Mouse (Mus musculus): ENCODE measurements around the gene Prrx2. TPM values are rescaled to one million over a fixed set of nuclear protein-coding genes. Genes with fewer than 3 reads are reported as not detected.

Gene Prrx2
- polyA plus RNA-seq, 1 experiment from 2014 or later = 73.9 TPM

DNA sequence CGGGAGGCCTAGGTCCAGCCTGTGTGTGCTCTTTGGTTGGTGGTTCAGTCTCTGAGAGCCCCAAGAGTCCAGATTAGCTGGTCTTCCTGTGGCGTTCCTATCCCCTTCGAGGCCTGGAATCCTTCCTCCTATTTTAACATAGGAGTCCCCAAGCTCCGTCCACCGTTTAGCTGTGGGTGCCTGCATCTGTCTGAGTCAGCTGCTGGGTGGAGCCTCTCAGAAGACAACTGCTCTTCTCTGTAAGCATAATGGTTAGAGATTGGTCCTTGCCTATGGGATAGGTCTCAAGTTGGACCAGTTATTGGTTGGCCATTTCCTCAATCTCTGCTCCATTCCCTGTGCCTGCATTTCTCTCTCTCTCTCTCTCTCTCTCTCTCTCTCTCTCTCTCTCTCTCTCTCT lies 25.0 kb downstream of the Prrx2 start:
- Histone ChIP-seq H3K4me1 (peaks cover 85% of the 10 kb centered on the region), H3K27ac (peak overlapping the region; percentile 60; the same call in 1 of the 2 replicates), H3K9me3 (no peaks in the 10 kb centered on the region), H3K4me3 (no peak overlapping the region), H3K27me3 (ENCODE audit: insufficient read depth, poor library complexity, severe bottlenecking) (peaks cover 2% of the 10 kb centered on the region; the same call in 1 of the 2 replicates), H3K36me3 (0 out of 2 replicates have a peak, but pooled peaks cover 1% of the 10 kb centered on the region)
- 67% methylated on average over 5 of the region's 5 CpGs for WGBS
- no peak for DNase-seq (ENCODE audit: low spot score)

DNA sequence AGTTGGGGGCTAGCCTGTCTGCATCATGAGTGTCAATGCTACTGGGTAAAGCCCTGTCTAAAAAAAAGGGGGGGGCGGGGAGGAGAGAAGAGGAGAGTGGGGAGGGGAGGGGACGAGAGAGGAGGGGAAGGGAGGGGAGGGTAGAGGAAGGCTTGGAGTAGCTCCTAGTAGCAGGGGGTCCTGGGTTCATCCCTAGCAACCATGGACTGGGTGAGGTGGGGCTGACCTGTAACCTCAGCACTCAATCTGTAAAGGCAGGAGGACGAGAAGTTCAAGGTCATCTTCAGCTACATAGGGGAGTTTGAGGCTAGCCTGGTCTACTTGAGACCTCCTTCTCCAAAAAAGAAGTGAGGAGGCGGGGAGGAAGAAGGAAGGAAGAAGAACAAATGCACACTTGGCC lies 27.3 kb downstream of the Prrx2 start:
- Histone ChIP-seq H3K4me3 (no peak overlapping the region), H3K4me1 (peaks cover 77% of the 10 kb centered on the region), H3K27ac (peak overlapping the region; percentile 88; the same call in 1 of the 2 replicates), H3K9me3 (no peaks in the 10 kb centered on the region), H3K36me3 (no peaks in the 10 kb centered on the region; the same call in 1 of the 2 replicates), H3K27me3 (ENCODE audit: insufficient read depth, poor library complexity, severe bottlenecking) (peaks cover 4% of the 10 kb centered on the region; the same call in 1 of the 2 replicates)
- no peak for DNase-seq (ENCODE audit: low spot score)
- WGBS = 60% methylated on average over 4 of the region's 4 CpGs

DNA sequence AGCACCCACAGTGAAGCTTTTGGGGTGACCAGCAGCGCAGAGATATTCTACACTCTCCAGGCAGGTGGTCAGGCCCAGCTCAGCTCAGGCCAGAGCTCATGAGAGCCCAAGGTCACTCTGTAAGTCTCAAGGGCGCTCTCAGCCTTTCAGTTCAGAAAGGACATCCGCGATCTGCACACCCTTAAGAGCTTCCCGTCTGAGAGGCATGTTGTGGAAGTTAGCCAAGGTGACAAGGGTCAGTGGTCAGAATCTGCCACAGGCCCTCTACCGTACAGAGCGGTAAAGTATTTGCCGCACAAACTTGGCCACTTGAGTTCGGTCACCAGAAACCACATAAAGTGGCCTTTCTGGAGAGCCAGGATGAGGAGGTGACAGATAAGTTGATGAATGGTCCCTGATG lies 28.8 kb downstream of the Prrx2 start:
- H3K4me1 ChIP-seq = peaks cover 64% of the 10 kb centered on the region
- DNase-seq (ENCODE audit: low spot score) = peak; percentile 83
- WGBS = 37% methylated on average over 9 of the region's 9 CpGs
- peaks cover 4% of the 10 kb centered on the region; the same call in 1 of the 2 replicates for H3K27me3 ChIP-seq (ENCODE audit: insufficient read depth, poor library complexity, severe bottlenecking)
- no peak overlapping the region for H3K4me3 ChIP-seq
- H3K27ac ChIP-seq = peak overlapping the region; percentile 88
- no peaks in the 10 kb centered on the region for H3K9me3 ChIP-seq
- peaks cover 4% of the 10 kb centered on the region for H3K36me3 ChIP-seq

DNA sequence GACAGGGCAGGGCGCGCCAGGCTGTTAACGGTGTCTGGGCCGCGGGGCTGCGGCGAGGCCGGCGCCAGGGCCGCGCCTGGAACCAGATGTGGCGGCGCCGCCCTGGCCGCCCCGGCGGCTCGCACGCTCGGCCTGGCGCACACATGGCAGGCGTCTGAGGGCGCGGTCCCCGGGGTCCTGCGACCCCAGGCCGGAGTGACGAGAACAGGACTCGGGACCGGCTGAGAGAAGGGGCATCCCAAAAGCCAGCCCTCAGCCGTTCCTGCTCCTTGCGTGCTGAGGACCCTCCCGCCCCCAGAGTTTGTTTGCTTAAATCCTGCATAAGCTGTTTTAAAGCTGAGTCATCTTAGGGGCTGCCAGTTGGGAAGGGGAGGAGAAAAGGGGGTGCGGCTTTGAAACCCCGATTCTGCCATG lies 30.2 kb downstream of the Prrx2 start:
- Histone ChIP-seq H3K4me1 (peaks cover 64% of the 10 kb centered on the region), H3K27ac (peak overlapping the region; percentile 88), H3K9me3 (no peaks in the 10 kb centered on the region), H3K36me3 (peaks cover 13% of the 10 kb centered on the region), H3K27me3 (ENCODE audit: insufficient read depth, poor library complexity, severe bottlenecking) (peaks cover 4% of the 10 kb centered on the region; the same call in 1 of the 2 replicates), H3K4me3 (peak overlapping the region; percentile 43)
- 4% methylated on average over 35 of the region's 35 CpGs for WGBS
- no peak for DNase-seq (ENCODE audit: low spot score)

DNA sequence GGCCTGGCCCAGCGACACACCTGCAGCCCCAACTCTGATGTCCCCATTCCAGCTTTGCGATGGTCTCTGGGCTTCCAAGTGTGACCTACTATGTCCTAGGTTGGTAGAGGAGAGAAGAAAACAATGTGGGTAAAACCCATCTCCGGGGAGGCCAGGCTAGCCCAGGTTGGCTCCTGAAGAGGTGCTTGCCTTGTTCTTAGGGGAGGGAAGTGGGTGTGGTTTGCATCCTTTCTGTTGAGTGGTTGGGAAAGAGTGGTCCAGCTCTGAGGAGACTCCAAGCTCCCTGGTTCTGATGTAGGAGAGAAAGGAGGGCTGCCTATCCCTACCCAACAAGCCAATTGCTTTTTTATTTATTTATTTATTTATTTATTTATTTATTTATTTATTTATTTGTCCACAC lies 30.7 kb downstream of the Prrx2 start:
- peaks cover 13% of the 10 kb centered on the region for H3K36me3 ChIP-seq

DNA sequence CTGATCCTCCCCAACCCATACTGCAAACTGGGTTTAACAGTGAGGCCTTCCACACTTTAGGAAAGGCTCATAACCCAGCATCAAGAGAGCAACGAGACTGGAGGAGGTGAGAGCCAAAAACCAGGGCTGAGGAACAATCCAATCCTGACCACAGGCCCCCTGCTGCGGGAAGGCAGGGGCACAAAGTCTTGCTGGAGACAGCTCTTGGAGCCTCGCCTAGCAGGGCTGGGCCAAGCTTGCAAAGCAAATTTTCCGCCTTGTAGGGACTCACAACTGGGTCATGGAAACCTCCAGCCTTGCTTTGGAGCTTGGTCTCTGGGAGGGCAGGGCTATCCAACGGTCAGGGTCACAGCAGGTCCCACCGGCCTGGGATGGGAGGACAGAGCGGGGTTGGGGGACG lies 36.1 kb downstream of the Prrx2 start:
- no peak for DNase-seq (ENCODE audit: low spot score)

More for the DNA sequence above, 30.7 kb downstream of the Prrx2 start:
- DNase-seq (ENCODE audit: low spot score) = no peak
- Histone ChIP-seq H3K9me3 (no peaks in the 10 kb centered on the region), H3K4me3 (peak overlapping the region; percentile 43), H3K4me1 (peaks cover 65% of the 10 kb centered on the region), H3K27me3 (ENCODE audit: insufficient read depth, poor library complexity, severe bottlenecking) (peaks cover 4% of the 10 kb centered on the region; the same call in 1 of the 2 replicates), H3K27ac (peak overlapping the region; percentile 88)
- 47% methylated on average over 3 of the region's 3 CpGs for WGBS

DNA sequence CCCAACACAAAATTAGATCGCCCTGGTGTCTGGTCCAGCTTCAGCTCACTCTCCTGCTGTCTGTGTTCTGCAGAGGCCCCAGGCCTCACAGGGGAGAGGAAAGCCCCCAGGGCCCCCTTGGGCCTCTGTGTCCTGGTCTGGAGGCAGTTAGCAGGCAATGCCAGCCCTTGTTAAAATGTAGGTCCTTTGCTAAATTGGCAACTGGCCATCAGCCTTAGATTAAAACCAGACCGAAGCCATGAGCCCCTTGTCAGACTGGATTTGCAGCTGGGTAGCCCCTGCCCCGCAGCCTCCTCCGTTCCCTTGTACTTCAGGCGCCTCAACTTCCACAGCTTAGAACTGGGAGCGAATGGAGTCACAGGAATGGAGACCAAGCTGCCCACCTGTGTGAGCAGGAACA lies 37.9 kb downstream of the Prrx2 start:
- H3K4me1 ChIP-seq = peaks cover 64% of the 10 kb centered on the region
- DNase-seq (ENCODE audit: low spot score) = no peak
- H3K4me3 ChIP-seq = 0 out of 2 replicates have a peak overlapping the region, but pooled peaks have one; percentile 3
- H3K27ac ChIP-seq = peak overlapping the region; percentile 62
- 64% methylated on average over 6 of the region's 6 CpGs for WGBS
- H3K27me3 ChIP-seq (ENCODE audit: insufficient read depth, poor library complexity, severe bottlenecking) = no peaks in the 10 kb centered on the region
- no peaks in the 10 kb centered on the region for H3K9me3 ChIP-seq
- peaks cover 16% of the 10 kb centered on the region for H3K36me3 ChIP-seq

More for the DNA sequence above, 36.1 kb downstream of the Prrx2 start:
- H3K27me3 ChIP-seq (ENCODE audit: insufficient read depth, poor library complexity, severe bottlenecking) = no peaks in the 10 kb centered on the region
- peaks cover 13% of the 10 kb centered on the region for H3K36me3 ChIP-seq
- no peak overlapping the region for H3K27ac ChIP-seq
- no peaks in the 10 kb centered on the region for H3K9me3 ChIP-seq
- H3K4me1 ChIP-seq = peaks cover 56% of the 10 kb centered on the region
- 74% methylated on average over 8 of the region's 8 CpGs for WGBS
- no peak overlapping the region for H3K4me3 ChIP-seq

DNA sequence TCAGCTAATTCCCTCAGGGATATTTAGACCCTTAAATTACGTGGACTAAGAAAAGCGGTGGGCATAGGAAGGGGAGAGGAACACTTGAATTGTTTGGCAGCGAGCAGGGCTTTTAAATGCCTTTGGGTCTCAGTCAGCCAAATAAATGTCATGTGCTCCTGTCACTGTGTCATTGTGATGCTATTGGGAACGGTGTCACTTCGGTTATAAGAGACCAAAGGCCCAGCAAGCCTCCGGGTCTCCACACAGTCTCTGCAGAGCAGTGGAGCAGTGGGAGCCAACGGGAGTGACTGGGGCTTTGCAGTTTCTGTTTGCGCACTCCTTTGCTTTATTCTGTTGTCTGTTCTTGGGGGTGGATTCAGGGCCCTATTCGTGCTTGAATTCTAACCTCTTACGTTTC lies 39.7 kb downstream of the Prrx2 start:
- Histone ChIP-seq H3K27ac (peak overlapping the region; percentile 72; the same call in 1 of the 2 replicates), H3K36me3 (peaks cover 22% of the 10 kb centered on the region), H3K9me3 (no peaks in the 10 kb centered on the region), H3K27me3 (ENCODE audit: insufficient read depth, poor library complexity, severe bottlenecking) (no peaks in the 10 kb centered on the region), H3K4me3 (no peak overlapping the region), H3K4me1 (peaks cover 56% of the 10 kb centered on the region)
- no peak for DNase-seq (ENCODE audit: low spot score)
- 58% methylated on average over 10 of the region's 10 CpGs for WGBS

DNA sequence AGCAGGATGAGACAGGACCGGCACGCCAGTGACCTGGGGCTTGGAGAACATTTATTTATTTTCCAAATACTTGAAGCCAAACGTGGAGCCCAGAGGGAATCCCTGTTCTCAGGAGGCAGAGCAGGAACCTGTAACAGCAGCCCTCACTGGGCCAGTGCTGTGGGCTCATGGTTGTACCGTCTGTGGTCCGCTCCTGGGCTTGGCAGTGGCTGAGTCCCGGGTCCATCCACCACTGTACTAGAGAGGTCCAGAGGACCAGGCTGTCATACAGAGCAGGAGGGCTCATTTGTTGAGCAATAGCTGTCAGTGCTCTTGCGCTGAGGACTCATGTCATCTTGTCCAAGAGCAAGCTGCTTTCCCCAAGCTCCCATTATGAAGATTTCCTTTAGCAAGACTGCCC lies 40.3 kb downstream of the Prrx2 start:
- Histone ChIP-seq H3K27me3 (ENCODE audit: insufficient read depth, poor library complexity, severe bottlenecking) (no peaks in the 10 kb centered on the region), H3K4me3 (no peak overlapping the region), H3K4me1 (peaks cover 50% of the 10 kb centered on the region), H3K9me3 (no peaks in the 10 kb centered on the region), H3K36me3 (peaks cover 28% of the 10 kb centered on the region), H3K27ac (peak overlapping the region; percentile 72)
- 72% methylated on average over 7 of the region's 7 CpGs for WGBS
- no peak for DNase-seq (ENCODE audit: low spot score)

DNA sequence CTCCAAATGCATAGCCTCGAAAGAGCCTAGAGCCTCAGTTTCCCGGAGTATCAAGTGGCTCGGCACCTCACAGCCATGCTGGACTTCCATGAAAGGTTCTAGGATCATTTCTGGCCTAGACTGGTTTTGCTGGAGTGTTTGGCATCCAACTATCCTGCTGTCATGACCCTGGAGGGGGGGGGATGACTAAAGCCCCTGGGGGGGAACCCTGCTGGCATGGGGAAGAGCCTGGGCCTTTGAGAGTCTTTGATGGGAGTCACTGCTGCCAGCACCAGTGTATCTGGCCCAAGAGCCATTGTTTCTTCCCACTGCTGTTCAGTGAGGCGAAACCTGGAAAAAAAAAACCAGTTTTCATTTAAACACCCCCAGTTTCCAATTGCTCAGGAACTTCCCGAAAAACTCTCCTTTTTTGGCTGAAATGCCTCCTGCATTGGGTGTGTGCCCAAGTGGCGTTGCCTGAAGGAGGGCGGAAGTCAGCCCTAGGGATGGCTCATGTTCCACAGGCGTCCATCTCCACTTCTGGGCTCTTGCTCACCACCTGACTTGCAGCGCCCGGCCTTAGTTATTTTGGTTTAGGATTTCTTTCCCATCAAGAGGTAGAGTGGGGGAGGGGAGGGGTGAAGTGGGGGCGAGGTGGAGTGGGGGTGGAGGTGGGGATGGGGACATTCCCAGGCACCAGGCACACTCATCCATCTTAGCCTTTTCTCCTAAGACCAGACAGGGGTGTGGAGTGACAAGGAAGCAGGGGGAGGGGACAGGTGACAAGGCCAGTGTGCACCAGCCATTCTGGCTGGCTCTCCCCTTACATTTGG lies 41.1 kb downstream of the Prrx2 start:
- no peak for DNase-seq (ENCODE audit: low spot score)

DNA sequence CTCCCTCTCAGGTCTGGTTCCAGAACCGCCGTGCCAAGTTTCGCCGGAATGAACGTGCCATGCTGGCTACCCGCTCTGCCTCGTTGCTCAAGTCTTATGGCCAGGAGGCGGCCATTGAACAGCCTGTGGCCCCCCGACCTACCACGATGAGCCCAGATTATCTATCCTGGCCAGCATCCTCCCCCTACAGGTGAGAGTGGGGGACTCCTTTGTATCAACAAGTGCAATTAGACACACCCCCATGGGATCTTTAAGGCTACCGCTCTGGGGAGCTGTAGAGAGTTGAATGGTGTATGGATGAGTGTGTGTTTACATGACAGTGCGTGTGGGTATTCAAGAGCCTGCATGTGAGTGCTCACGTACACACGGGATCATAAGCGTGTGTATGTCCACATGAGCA lies 44.7 kb downstream of the Prrx2 start:
- no peak overlapping the region for H3K4me3 ChIP-seq
- no peak for DNase-seq (ENCODE audit: low spot score)
- H3K27me3 ChIP-seq (ENCODE audit: insufficient read depth, poor library complexity, severe bottlenecking) = no peaks in the 10 kb centered on the region
- H3K4me1 ChIP-seq = peaks cover 22% of the 10 kb centered on the region
- no peaks in the 10 kb centered on the region for H3K9me3 ChIP-seq
- WGBS = 90% methylated on average over 15 of the region's 15 CpGs
- peaks cover 63% of the 10 kb centered on the region for H3K36me3 ChIP-seq
- H3K27ac ChIP-seq = no peak overlapping the region

More for the DNA sequence above, 41.1 kb downstream of the Prrx2 start:
- Histone ChIP-seq H3K4me3 (no peak overlapping the region), H3K27ac (peak overlapping the region; percentile 72), H3K4me1 (peaks cover 48% of the 10 kb centered on the region), H3K27me3 (ENCODE audit: insufficient read depth, poor library complexity, severe bottlenecking) (no peaks in the 10 kb centered on the region), H3K36me3 (peaks cover 35% of the 10 kb centered on the region), H3K9me3 (no peaks in the 10 kb centered on the region)
- 45% methylated on average over 11 of the region's 11 CpGs for WGBS

DNA sequence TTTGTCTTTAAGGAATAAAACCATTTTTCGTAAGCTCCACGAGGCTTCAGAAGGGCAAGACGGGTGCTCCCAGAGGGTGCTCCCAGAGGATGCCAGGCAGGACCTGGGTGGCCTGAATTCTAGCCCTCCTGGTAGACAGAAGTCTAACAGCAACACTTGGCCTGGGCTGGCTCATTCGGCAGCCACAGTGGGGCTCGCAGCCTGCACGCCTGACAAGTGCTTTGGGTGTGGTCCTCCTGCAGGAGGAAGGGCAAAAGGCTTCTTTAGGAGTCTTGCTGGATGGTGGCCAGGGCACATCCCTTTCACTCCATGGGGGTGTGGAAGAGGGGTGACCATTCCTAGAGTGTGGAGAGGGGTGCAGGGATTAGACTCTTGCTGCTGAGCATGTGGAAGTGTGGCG lies 46.4 kb downstream of the Prrx2 start:
- Histone ChIP-seq H3K27ac (no peak overlapping the region), H3K27me3 (ENCODE audit: insufficient read depth, poor library complexity, severe bottlenecking) (no peaks in the 10 kb centered on the region), H3K36me3 (peaks cover 76% of the 10 kb centered on the region), H3K9me3 (no peaks in the 10 kb centered on the region), H3K4me3 (no peak overlapping the region), H3K4me1 (peaks cover 7% of the 10 kb centered on the region)
- WGBS = 90% methylated on average over 7 of the region's 7 CpGs
- DNase-seq (ENCODE audit: low spot score) = no peak

DNA sequence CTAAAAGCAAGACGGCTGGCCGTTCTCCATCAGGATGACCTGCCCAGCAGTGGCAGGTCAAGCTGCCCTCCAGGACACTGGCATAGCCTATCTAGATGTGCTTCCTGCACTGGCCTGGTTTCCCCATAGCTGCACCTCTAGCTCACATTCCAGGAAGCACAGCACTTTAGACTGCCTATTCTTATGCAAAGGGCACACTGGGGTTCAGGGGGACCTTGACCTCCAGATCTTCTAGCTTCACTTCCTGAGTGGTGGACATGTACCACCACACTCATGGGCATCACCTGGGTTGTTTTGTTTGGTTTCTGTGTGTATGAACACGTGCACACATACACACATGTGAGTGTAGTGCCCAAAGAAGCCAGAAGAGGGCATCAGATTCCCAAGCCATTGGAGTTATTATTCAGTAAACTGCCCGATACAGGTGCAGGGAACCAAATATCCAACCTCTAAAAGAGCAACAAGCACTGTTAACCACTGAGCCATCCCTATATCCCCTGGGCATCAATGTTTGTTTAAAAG lies 50.1 kb downstream of the Prrx2 start:
- Histone ChIP-seq H3K27me3 (ENCODE audit: insufficient read depth, poor library complexity, severe bottlenecking) (no peaks in the 10 kb centered on the region), H3K36me3 (peaks cover 58% of the 10 kb centered on the region), H3K4me3 (no peak overlapping the region), H3K27ac (no peak overlapping the region), H3K9me3 (no peaks in the 10 kb centered on the region), H3K4me1 (peaks cover 3% of the 10 kb centered on the region)
- 92% methylated on average over 4 of the region's 4 CpGs for WGBS
- DNase-seq (ENCODE audit: low spot score) = no peak

Data from heart, embryonic 10.5 days (tissue).